Mouse (Mus musculus): ENCODE data around the gene Babam2. TPM values are rescaled to one million over a fixed set of nuclear protein-coding genes. Genes with fewer than 3 reads are reported as not detected.

Gene Babam2
- polyA plus RNA-seq, 1 experiment from 2014 or later, result 45.6 TPM

GRCm38 (mm10) chr5:32039511-32039910 is 342.0 kb downstream of the Babam2 start:
- H3K27ac ChIP-seq (ENCODE audit: poor library complexity, severe bottlenecking), result no peak overlapping the region
- no peak overlapping the region for H3K4me2 ChIP-seq
- H3K4me3 ChIP-seq, result no peak overlapping the region
- peaks cover 13% of the 10 kb centered on the region for H3K4me1 ChIP-seq (replicated peaks)
- ATAC-seq (ENCODE audit: insufficient number of reproducible peaks, low FRiP score), result no peak
- no peaks in the 10 kb centered on the region for H3K36me3 ChIP-seq
- WGBS, result 90% methylated on average over 3 of the region's 3 CpGs
- no peaks in the 10 kb centered on the region for H3K27me3 ChIP-seq (replicated peaks)
- no peaks in the 10 kb centered on the region for H3K9me3 ChIP-seq (replicated peaks)
- no peak overlapping the region for H3K9ac ChIP-seq

- Histone ChIP-seq H3K27me3 (replicated peaks) (no peaks in the 10 kb centered on the region), H3K4me3 (no peak overlapping the region), H3K4me1 (replicated peaks) (peaks cover 6% of the 10 kb centered on the region), H3K36me3 (no peaks in the 10 kb centered on the region), H3K9ac (no peak overlapping the region), H3K9me3 (replicated peaks) (no peaks in the 10 kb centered on the region), H3K4me2 (no peak overlapping the region), H3K27ac (ENCODE audit: poor library complexity, severe bottlenecking) (no peak overlapping the region)
- no peak for ATAC-seq (ENCODE audit: insufficient number of reproducible peaks, low FRiP score)
- 74% methylated on average over 7 of the region's 7 CpGs for WGBS
Observed at GRCm38 (mm10) chr5:32043153-32043552, 345.7 kb downstream of the Babam2 start.

GRCm38 (mm10) chr5:32043996-32044395 is 346.5 kb downstream of the Babam2 start:
- Histone ChIP-seq H3K27ac (ENCODE audit: poor library complexity, severe bottlenecking) (no peak overlapping the region), H3K9me3 (replicated peaks) (no peaks in the 10 kb centered on the region), H3K36me3 (no peaks in the 10 kb centered on the region), H3K4me3 (no peak overlapping the region), H3K4me1 (replicated peaks) (peaks cover 6% of the 10 kb centered on the region), H3K4me2 (no peak overlapping the region), H3K9ac (no peak overlapping the region), H3K27me3 (replicated peaks) (no peaks in the 10 kb centered on the region)
- no peak for ATAC-seq (ENCODE audit: insufficient number of reproducible peaks, low FRiP score)

GRCm38 (mm10) chr5:32051899-32052298 is 354.4 kb downstream of the Babam2 start:
- H3K9me3 ChIP-seq (replicated peaks), result no peaks in the 10 kb centered on the region
- H3K36me3 ChIP-seq, result no peaks in the 10 kb centered on the region
- H3K27ac ChIP-seq (ENCODE audit: poor library complexity, severe bottlenecking), result no peak overlapping the region
- 85% methylated on average over 1 of the region's 1 CpGs for WGBS
- H3K27me3 ChIP-seq (replicated peaks), result no peaks in the 10 kb centered on the region
- no peak overlapping the region for H3K9ac ChIP-seq
- no peak for ATAC-seq (ENCODE audit: insufficient number of reproducible peaks, low FRiP score)
- H3K4me3 ChIP-seq, result no peak overlapping the region
- peaks cover 6% of the 10 kb centered on the region for H3K4me1 ChIP-seq (replicated peaks)
- no peak overlapping the region for H3K4me2 ChIP-seq

GRCm38 (mm10) chr5:32052467-32052866 is 355.0 kb downstream of the Babam2 start:
- 96% methylated on average over 1 of the region's 1 CpGs for WGBS

GRCm38 (mm10) chr5:32053476-32053875 is 356.0 kb downstream of the Babam2 start:
- Histone ChIP-seq H3K27ac (ENCODE audit: poor library complexity, severe bottlenecking) (no peak overlapping the region), H3K4me3 (no peak overlapping the region), H3K4me1 (replicated peaks) (peaks cover 9% of the 10 kb centered on the region), H3K9me3 (replicated peaks) (peaks cover 5% of the 10 kb centered on the region; the same call in 1 of the 2 replicates), H3K36me3 (peaks cover 3% of the 10 kb centered on the region; the same call in 1 of the 2 replicates), H3K9ac (no peak overlapping the region), H3K4me2 (no peak overlapping the region; the same call in 1 of the 2 replicates), H3K27me3 (replicated peaks) (no peaks in the 10 kb centered on the region)
- no peak for ATAC-seq (ENCODE audit: insufficient number of reproducible peaks, low FRiP score)
- 59% methylated on average over 8 of the region's 8 CpGs for WGBS

More at GRCm38 (mm10) chr5:32052467-32052866, 355.0 kb downstream of the Babam2 start:
- Histone ChIP-seq H3K4me3 (no peak overlapping the region), H3K4me2 (no peak overlapping the region), H3K9ac (no peak overlapping the region), H3K27ac (ENCODE audit: poor library complexity, severe bottlenecking) (no peak overlapping the region), H3K9me3 (replicated peaks) (peaks cover 5% of the 10 kb centered on the region; the same call in 1 of the 2 replicates), H3K4me1 (replicated peaks) (peaks cover 6% of the 10 kb centered on the region), H3K36me3 (no peaks in the 10 kb centered on the region), H3K27me3 (replicated peaks) (no peaks in the 10 kb centered on the region)
- ATAC-seq (ENCODE audit: insufficient number of reproducible peaks, low FRiP score), result no peak

- Histone ChIP-seq H3K27me3 (replicated peaks) (no peaks in the 10 kb centered on the region), H3K9me3 (replicated peaks) (peaks cover 5% of the 10 kb centered on the region; the same call in 1 of the 2 replicates), H3K4me3 (no peak overlapping the region), H3K4me2 (no peak overlapping the region), H3K9ac (no peak overlapping the region), H3K27ac (ENCODE audit: poor library complexity, severe bottlenecking) (no peak overlapping the region), H3K4me1 (replicated peaks) (peaks cover 13% of the 10 kb centered on the region), H3K36me3 (peaks cover 3% of the 10 kb centered on the region; the same call in 1 of the 2 replicates)
- no peak for ATAC-seq (ENCODE audit: insufficient number of reproducible peaks, low FRiP score)
- 78% methylated on average over 3 of the region's 3 CpGs for whole genome bisulfite sequencing
Observed at GRCm38 (mm10) chr5:32055676-32056075, 358.2 kb downstream of the Babam2 start.

- 70% methylated on average over 1 of the region's 1 CpGs for WGBS
- no peak overlapping the region for H3K4me2 ChIP-seq
- no peak for ATAC-seq (ENCODE audit: insufficient number of reproducible peaks, low FRiP score)
- H3K27ac ChIP-seq (ENCODE audit: poor library complexity, severe bottlenecking), result no peak overlapping the region
- no peaks in the 10 kb centered on the region for H3K27me3 ChIP-seq (replicated peaks)
- H3K9me3 ChIP-seq (replicated peaks), result peaks cover 5% of the 10 kb centered on the region; the same call in 1 of the 2 replicates
- H3K4me1 ChIP-seq (replicated peaks), result peaks cover 13% of the 10 kb centered on the region
- peaks cover 3% of the 10 kb centered on the region; the same call in 1 of the 2 replicates for H3K36me3 ChIP-seq
- H3K9ac ChIP-seq, result no peak overlapping the region
- H3K4me3 ChIP-seq, result no peak overlapping the region
Observed at GRCm38 (mm10) chr5:32056126-32056525, 358.6 kb downstream of the Babam2 start.

GRCm38 (mm10) chr5:32058481-32059253 is 361.2 kb downstream of the Babam2 start:
- ATAC-seq (ENCODE audit: insufficient number of reproducible peaks, low FRiP score), result no peak
- WGBS, result 64% methylated on average over 8 of the region's 8 CpGs
- Histone ChIP-seq H3K9me3 (replicated peaks) (peaks cover 5% of the 10 kb centered on the region; the same call in 1 of the 2 replicates), H3K4me1 (replicated peaks) (0 out of 2 replicates have a peak, but pooled peaks cover 7% of the 10 kb centered on the region), H3K36me3 (peaks cover 3% of the 10 kb centered on the region; the same call in 1 of the 2 replicates), H3K27me3 (replicated peaks) (no peaks in the 10 kb centered on the region), H3K4me2 (no peak overlapping the region), H3K9ac (no peak overlapping the region), H3K27ac (ENCODE audit: poor library complexity, severe bottlenecking) (no peak overlapping the region), H3K4me3 (no peak overlapping the region)

GRCm38 (mm10) chr5:32059254-32059796 is 361.8 kb downstream of the Babam2 start:
- Histone ChIP-seq H3K4me3 (no peak overlapping the region), H3K27ac (ENCODE audit: poor library complexity, severe bottlenecking) (no peak overlapping the region), H3K4me2 (no peak overlapping the region), H3K27me3 (replicated peaks) (no peaks in the 10 kb centered on the region), H3K9ac (no peak overlapping the region), H3K4me1 (replicated peaks) (peaks cover 10% of the 10 kb centered on the region; the same call in 1 of the 2 replicates), H3K36me3 (peaks cover 3% of the 10 kb centered on the region; the same call in 1 of the 2 replicates), H3K9me3 (replicated peaks) (peaks cover 5% of the 10 kb centered on the region; the same call in 1 of the 2 replicates)
- 65% methylated on average over 8 of the region's 8 CpGs for WGBS
- ATAC-seq (ENCODE audit: insufficient number of reproducible peaks, low FRiP score), result no peak

- Histone ChIP-seq H3K36me3 (peaks cover 3% of the 10 kb centered on the region; the same call in 1 of the 2 replicates), H3K9ac (no peak overlapping the region), H3K27ac (ENCODE audit: poor library complexity, severe bottlenecking) (no peak overlapping the region), H3K9me3 (replicated peaks) (peaks cover 5% of the 10 kb centered on the region; the same call in 1 of the 2 replicates), H3K27me3 (replicated peaks) (no peaks in the 10 kb centered on the region), H3K4me3 (no peak overlapping the region), H3K4me1 (replicated peaks) (peaks cover 18% of the 10 kb centered on the region), H3K4me2 (no peak overlapping the region)
- 83% methylated on average over 2 of the region's 2 CpGs for WGBS
- ATAC-seq (ENCODE audit: insufficient number of reproducible peaks, low FRiP score), result no peak
Observed at GRCm38 (mm10) chr5:32060485-32060884, 363.0 kb downstream of the Babam2 start.

Data from heart, embryonic 12.5 days (tissue).